23 mouse cellular contexts compared by ENCODE assay signal in genomic region chr17:31037331-31037730, GRCm38 (mm10). TPM values are rescaled to one million over a fixed set of nuclear protein-coding genes. Genes with fewer than 3 reads are reported as not detected.
DNase-seq lines count a peak whose midpoint lies in the region; ATAC-seq lines count a peak whose summit lies in the region.
"Had no signal": no experiment of that assay in that cellular context is flagged by ENCODE, and none has a peak within 500 bp of the region (broad histone marks: within the 10 kb centered on the region; RNA-seq: fewer than 3 reads in every experiment).

No protein-coding gene starts in this region.

- 0 out of 2 replicates have a peak overlapping the region, but pooled peaks have one; percentile 17 for H3K27ac ChIP-seq in forebrain, embryonic 10.5 days
- H3K27ac ChIP-seq in forebrain, embryonic 16.5 days (ENCODE audit: low read length): no peak overlapping the region
- H3K27ac ChIP-seq in limb, embryonic 12.5 days: peak overlapping the region; percentile 23; the same call in 1 of the 2 replicates
- H3K27ac ChIP-seq in limb, embryonic 10.5 days: no peak overlapping the region
- H3K27ac ChIP-seq in embryonic facial prominence, embryonic 11.5 days (replicated peaks; ENCODE audit: low read depth, low read length): no peak overlapping the region
- H3K27ac ChIP-seq: forebrain, embryonic 12.5 days; gastrocnemius, adult 2 months; hindbrain, embryonic 14.5 days; intestine, embryonic 15.5 days had no signal

- H3K27me3 ChIP-seq in forebrain, embryonic 10.5 days (ENCODE audit: poor library complexity, severe bottlenecking): no peaks in the 10 kb centered on the region
- no peaks in the 10 kb centered on the region for H3K27me3 ChIP-seq in forebrain, embryonic 16.5 days (replicated peaks; ENCODE audit: control insufficient read depth, insufficient read depth, low read length)
- no peaks in the 10 kb centered on the region for H3K27me3 ChIP-seq in limb, embryonic 12.5 days
- H3K27me3 ChIP-seq in limb, embryonic 10.5 days (ENCODE audit: low read depth, poor library complexity, severe bottlenecking): no peaks in the 10 kb centered on the region
- H3K27me3 ChIP-seq in embryonic facial prominence, embryonic 11.5 days (ENCODE audit: control insufficient read depth, insufficient read depth, low read length): no peaks in the 10 kb centered on the region
- H3K27me3 ChIP-seq: forebrain, embryonic 12.5 days; heart, embryonic 12.5 days; intestine, embryonic 15.5 days had no signal

- no peaks in the 10 kb centered on the region for H3K9me3 ChIP-seq in forebrain, embryonic 10.5 days
- no peaks in the 10 kb centered on the region for H3K9me3 ChIP-seq in forebrain, embryonic 16.5 days (ENCODE audit: control insufficient read depth, low read length)
- peaks cover under 1% of the 10 kb centered on the region; the same call in 1 of the 2 replicates for H3K9me3 ChIP-seq in limb, embryonic 12.5 days
- H3K9me3 ChIP-seq in limb, embryonic 10.5 days (replicated peaks): no peaks in the 10 kb centered on the region
- H3K9me3 ChIP-seq in embryonic facial prominence, embryonic 11.5 days (replicated peaks; ENCODE audit: control insufficient read depth, low read length): no peaks in the 10 kb centered on the region
- H3K9me3 ChIP-seq: forebrain, embryonic 12.5 days; intestine, embryonic 15.5 days had no signal

- 72% methylated on average over 8 of the region's 8 CpGs for WGBS in forebrain, embryonic 10.5 days
- WGBS in forebrain, embryonic 16.5 days: 80% methylated on average over 8 of the region's 8 CpGs
- 59% methylated on average over 8 of the region's 8 CpGs for WGBS in limb, embryonic 12.5 days
- WGBS in limb, embryonic 10.5 days: 80% methylated on average over 8 of the region's 8 CpGs
- 48% methylated on average over 8 of the region's 8 CpGs for WGBS in embryonic facial prominence, embryonic 11.5 days

- H3K4me2 ChIP-seq in forebrain, embryonic 16.5 days (ENCODE audit: low read length): no peak overlapping the region
- H3K4me2 ChIP-seq in limb, embryonic 12.5 days: no peak overlapping the region
- H3K4me2 ChIP-seq in embryonic facial prominence, embryonic 11.5 days (ENCODE audit: low read depth, low read length): no peak overlapping the region
- H3K4me2 ChIP-seq: forebrain, embryonic 12.5 days; heart, embryonic 12.5 days; hindbrain, embryonic 14.5 days; intestine, embryonic 15.5 days had no signal

- no peak overlapping the region for H3K9ac ChIP-seq in forebrain, embryonic 16.5 days (replicated peaks; ENCODE audit: low read depth, low read length)
- H3K9ac ChIP-seq in limb, embryonic 12.5 days (replicated peaks): no peak overlapping the region; the same call in 1 of the 2 replicates
- H3K9ac ChIP-seq in embryonic facial prominence, embryonic 11.5 days (replicated peaks; ENCODE audit: low read length): no peak overlapping the region
- H3K9ac ChIP-seq: forebrain, embryonic 12.5 days; heart, embryonic 12.5 days; hindbrain, embryonic 14.5 days; intestine, embryonic 15.5 days had no signal

- no peak overlapping the region for H3K4me3 ChIP-seq in forebrain, embryonic 10.5 days
- no peak overlapping the region for H3K4me3 ChIP-seq in forebrain, embryonic 16.5 days (replicated peaks; ENCODE audit: low read length)
- H3K4me3 ChIP-seq in limb, embryonic 12.5 days (replicated peaks): no peak overlapping the region
- H3K4me3 ChIP-seq in limb, embryonic 10.5 days: no peak overlapping the region
- H3K4me3 ChIP-seq in embryonic facial prominence, embryonic 11.5 days (ENCODE audit: low read depth, low read length): no peak overlapping the region
- H3K4me3 ChIP-seq: forebrain, embryonic 12.5 days; gastrocnemius, adult 2 months; heart, embryonic 12.5 days; hindbrain, embryonic 10.5 days; intestine, embryonic 15.5 days had no signal

- H3K36me3 ChIP-seq in forebrain, embryonic 10.5 days (replicated peaks): no peaks in the 10 kb centered on the region
- H3K36me3 ChIP-seq in forebrain, embryonic 16.5 days (ENCODE audit: control insufficient read depth, insufficient read depth): no peaks in the 10 kb centered on the region
- H3K36me3 ChIP-seq in limb, embryonic 12.5 days: no peaks in the 10 kb centered on the region
- no peaks in the 10 kb centered on the region for H3K36me3 ChIP-seq in limb, embryonic 10.5 days
- no peaks in the 10 kb centered on the region for H3K36me3 ChIP-seq in embryonic facial prominence, embryonic 11.5 days (replicated peaks; ENCODE audit: control insufficient read depth, insufficient read depth, low read depth, low read length)
- H3K36me3 ChIP-seq: forebrain, embryonic 12.5 days; G1E; heart, embryonic 12.5 days; hindbrain, embryonic 10.5 days; intestine, embryonic 15.5 days had no signal

- H3K4me1 ChIP-seq in forebrain, embryonic 10.5 days: peaks cover 30% of the 10 kb centered on the region
- H3K4me1 ChIP-seq in forebrain, embryonic 16.5 days (replicated peaks; ENCODE audit: control insufficient read depth, insufficient read depth, low read length): peaks cover 12% of the 10 kb centered on the region
- H3K4me1 ChIP-seq in limb, embryonic 12.5 days (replicated peaks): peaks cover 30% of the 10 kb centered on the region
- 0 out of 2 replicates have a peak, but pooled peaks cover 6% of the 10 kb centered on the region for H3K4me1 ChIP-seq in limb, embryonic 10.5 days
- H3K4me1 ChIP-seq in embryonic facial prominence, embryonic 11.5 days (ENCODE audit: control insufficient read depth, insufficient read depth, low read length): no peaks in the 10 kb centered on the region; the same call in 1 of the 2 replicates

- no peak for ATAC-seq in forebrain, embryonic 16.5 days
- ATAC-seq in limb, embryonic 12.5 days (ENCODE audit: insufficient number of reproducible peaks, insufficient read depth, low FRiP score, low TSS enrichment, low read depth): no peak
- ATAC-seq in embryonic facial prominence, embryonic 11.5 days (replicated peaks; ENCODE audit: insufficient number of reproducible peaks, low FRiP score, low TSS enrichment, low read depth): no peak; the same call in 1 of the 2 replicates
- ATAC-seq: CD4-positive, CD25-positive, alpha-beta regulatory T cell, adult 4 months; intestine, embryonic 15.5 days had no signal

- DNase-seq in forebrain, embryonic 10.5 days (ENCODE audit: extremely low spot score, low spot score): no peak
- no peak for DNase-seq in limb, embryonic 10.5 days (ENCODE audit: low spot score)
- peak; percentile 58 for DNase-seq in embryonic facial prominence, embryonic 11.5 days (ENCODE audit: low spot score)
- DNase-seq in spleen, postnatal 14 days (ENCODE audit: low spot score in 2 of 2): no peak
- DNase-seq in urinary bladder, postnatal 4 days (ENCODE audit: low spot score in 2 of 2): no peak
- DNase-seq: adrenal gland, adult 8-10 months; adrenal gland, postnatal 36 days; B cell, adult 2 months; cerebellum, adult 11 months; cerebellum, adult 8-10 months; cerebellum, postnatal 14 days; forebrain, postnatal 0 days; gastrocnemius, adult 2 months; gastrocnemius, postnatal 25 days had no signal

RNA-seq across cellular contexts. Expression of gene Abcg1, which starts 20.1 kb away (rescaled TPM):
- 6.7 and 7.9 TPM in 2 replicates for polyA plus RNA-seq in forebrain, embryonic 10.5 days (2016; fragmentation: Nextera tagmentation; extraction: Ambion mirVana)
- 19.3 and 20.4 TPM in 2 replicates for polyA plus RNA-seq in forebrain, embryonic 16.5 days (2015; fragmentation: Nextera tagmentation; extraction: Ambion mirVana)
- polyA plus RNA-seq in limb, embryonic 12.5 days (2016; fragmentation: Nextera tagmentation; extraction: Ambion mirVana): 8.9 and 10.9 TPM in 2 replicates
- polyA plus RNA-seq in limb, embryonic 10.5 days (2016; fragmentation: Nextera tagmentation; extraction: Ambion mirVana): 4.1 and 5.0 TPM in 2 replicates
- polyA plus RNA-seq in embryonic facial prominence, embryonic 11.5 days (2014; fragmentation: Nextera tagmentation; extraction: Ambion mirVana): 11.7 and 13.9 TPM in 2 replicates
- polyA plus RNA-seq: G1E had no signal

Comparison
In these comparisons a context has a peak if more than half of its experiments do, and no peak if none do; other contexts are left out.
1. H3K27ac ChIP-seq: peak in forebrain, embryonic 10.5 days (single experiment) and limb, embryonic 12.5 days (single experiment); none in forebrain, embryonic 16.5 days (single experiment), limb, embryonic 10.5 days (single experiment) and embryonic facial prominence, embryonic 11.5 days (single experiment).